Mouse (Mus musculus) Patski (cell line): ENCODE results near the gene Diras2. TPM values are rescaled to one million over a fixed set of nuclear protein-coding genes. Genes with fewer than 3 reads are reported as not detected.

Experiments used
- ATAC-seq: fragments of 100-300 bp; one replicate; pipeline ENCODE4 v1.8.0; 2021
- CTCF ChIA-PET: fragments of 350-600 bp; sonication (Branson Sonifier 250); formaldehyde crosslinking; loops from one replicate; lab custom pipeline; 2022; ENCODE audit warnings: inconsistent platforms; lab: Charles Lee
- POLR2A ChIA-PET: fragments of 350-600 bp; sonication (Branson Sonifier 250); formaldehyde crosslinking; loops from one replicate; lab custom pipeline; 2022; ENCODE audit warnings: antibody characterized with exemption, inconsistent platforms; lab: Charles Lee
- DNase-seq: peaks from one replicate; pipeline ENCODE4 v3.0.0-alpha.2; 2011; ENCODE audit warnings: low read depth, low spot score
- H3K27me3 ChIP-seq: fragments of 371-371 bp; one replicate; pipeline ENCODE4 v1.5.1; 2021
- CTCF ChIP-seq: fragments of 100-300 bp; IDR thresholded peaks from one replicate; pipeline ENCODE4 v1.5.1; 2021
- in situ Hi-C: fragments of 300-500 bp; cut with MboI; formaldehyde crosslinking; loops from 3 replicates; pipeline ENCODE4 v1.11.1; 2018; ENCODE audit warnings: low pct_unique_long_range_greater_than_20kb, mixed read lengths
- polyA plus RNA-seq: library from polyadenylated mRNA; unstranded; gene quantifications from one replicate; pipeline ENCODE4 v1.2.3, GENCODE M21; 2021

Diras2 gene
- polyA plus RNA-seq, 1 experiment from 2014 or later, result not detected

DNA sequence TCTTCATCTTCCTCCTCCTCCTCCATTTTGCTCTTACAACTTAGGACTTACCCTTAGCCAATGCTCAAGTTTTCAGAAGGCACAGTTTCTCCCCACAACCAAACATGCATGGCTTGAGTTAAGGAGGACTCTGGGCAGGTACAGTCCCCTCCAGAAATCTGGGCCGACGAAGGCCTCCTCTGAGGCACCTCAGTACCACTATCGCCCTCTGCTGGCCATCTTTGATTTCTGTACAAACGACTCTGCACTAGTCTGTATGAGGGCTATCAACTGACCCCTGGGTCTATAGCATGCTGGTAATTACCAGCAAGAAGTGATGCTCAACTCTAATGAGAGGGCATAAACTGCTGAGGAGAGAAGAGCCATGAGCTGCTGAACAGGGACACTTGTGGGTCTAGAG lies 4.5 kb upstream of the Diras2 start:
- H3K27me3 ChIP-seq, result peaks cover under 1% of the 10 kb centered on the region
- ATAC-seq (no peak), DNase-seq (no peak)
- TF ChIP-seq CTCF, result peak; percentile 63
- ChIA-PET POLR2A (no interaction called here), CTCF (interaction anchor here (1.5 kb wide), 1 partner anchor 282 kb away, joined by 4 read pairs; no protein-coding TSS in a partner anchor)
- in situ Hi-C loops, result loop anchor here (5.0 to 25.0 kb wide), 3 partner anchors 92 to 698 kb away; partner anchors contain the start of gene Gadd45g

DNA sequence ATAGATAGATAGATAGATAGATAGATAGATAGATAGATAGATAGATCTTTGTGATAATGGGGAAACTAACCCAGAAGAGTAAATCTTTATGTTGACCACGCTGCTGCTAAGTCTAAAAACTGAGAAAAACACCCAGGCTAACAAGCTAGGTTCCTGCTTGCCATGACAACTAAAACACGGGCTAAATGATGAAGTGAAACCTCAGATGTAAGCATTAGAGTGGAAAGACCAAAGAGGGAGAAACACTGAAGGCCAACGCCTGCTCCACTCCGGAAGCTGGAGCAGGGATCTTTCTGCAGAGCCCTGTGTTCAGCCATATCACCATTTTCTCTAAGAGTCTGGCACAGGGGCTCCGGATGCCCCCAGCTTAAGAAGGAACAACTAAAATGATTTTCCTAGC lies 2.6 kb upstream of the Diras2 start:
- H3K27me3 ChIP-seq, result peaks cover 20% of the 10 kb centered on the region
- ATAC-seq (no peak), DNase-seq (no peak)
- TF ChIP-seq CTCF, result no peak
- in situ Hi-C loops, result loop anchor here (10.0 to 25.0 kb wide), 2 partner anchors 279 to 696 kb away; partner anchors contain the start of gene Gadd45g
- POLR2A ChIA-PET, result no interaction called here
- CTCF ChIA-PET, result no interaction called here

DNA sequence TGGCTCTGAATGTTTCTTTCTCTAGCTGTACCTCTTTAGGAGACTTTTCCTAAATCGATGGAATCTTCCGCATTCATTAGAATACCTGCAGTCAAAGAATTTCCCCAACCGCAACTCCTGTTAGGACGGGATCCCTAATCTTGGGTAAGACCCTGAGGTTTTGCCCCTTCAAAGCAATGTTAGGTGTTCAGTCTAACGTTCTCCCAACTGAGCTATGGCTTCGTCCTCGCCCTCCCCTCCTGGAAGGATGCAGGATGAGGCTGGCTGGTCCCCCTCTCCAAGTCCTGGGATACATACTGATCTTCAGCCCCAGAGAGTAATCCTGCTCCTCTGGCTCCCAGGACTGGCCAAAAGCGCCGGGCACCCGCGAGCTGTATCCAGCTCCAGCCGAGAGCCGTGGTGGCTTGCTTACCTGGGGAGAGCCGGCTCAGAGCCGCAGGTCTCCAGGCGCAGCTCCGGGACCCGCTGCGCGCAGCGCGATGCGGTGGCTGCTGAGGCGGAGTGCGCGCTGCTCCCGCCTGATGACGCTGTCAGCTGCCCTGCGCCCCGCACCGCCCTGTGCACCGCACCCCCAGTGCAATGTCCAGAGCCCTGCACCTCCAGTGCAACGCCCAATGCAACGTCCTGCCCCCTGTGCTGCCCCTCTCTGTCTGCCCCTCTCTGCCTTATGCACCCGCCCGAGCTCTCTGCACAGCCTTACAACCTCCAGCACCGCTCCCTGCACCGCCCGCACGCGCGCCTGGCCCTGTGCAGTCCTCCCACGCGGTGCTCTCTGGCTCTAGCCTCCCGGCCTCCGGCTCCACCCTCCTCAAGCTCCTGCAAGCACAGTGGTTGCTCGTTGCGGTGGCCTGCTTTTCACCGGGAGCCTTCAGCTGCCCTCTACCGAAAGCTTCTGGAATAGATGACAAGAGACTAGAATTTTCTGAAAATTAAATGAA lies 802 bp downstream of the Diras2 start:
- DNase-seq, result no peak
- TF ChIP-seq CTCF, result peak; percentile 79
- in situ Hi-C loops, result loop anchor here (10.0 to 25.0 kb wide), 2 partner anchors 275 to 693 kb away; partner anchors contain the start of gene Gadd45g
- peaks cover 25% of the 10 kb centered on the region for H3K27me3 ChIP-seq
- ATAC-seq, result peak; percentile 65
- POLR2A ChIA-PET, result interaction anchor here (0.5 kb wide), 1 partner anchor 1244 kb away, joined by 4 read pairs; no protein-coding TSS in a partner anchor
- CTCF ChIA-PET, result interaction anchor here (1.0 to 2.8 kb wide), 6 partner anchors 9 to 279 kb away, joined by 3 to 22 read pairs (median 4); no protein-coding TSS in a partner anchor

DNA sequence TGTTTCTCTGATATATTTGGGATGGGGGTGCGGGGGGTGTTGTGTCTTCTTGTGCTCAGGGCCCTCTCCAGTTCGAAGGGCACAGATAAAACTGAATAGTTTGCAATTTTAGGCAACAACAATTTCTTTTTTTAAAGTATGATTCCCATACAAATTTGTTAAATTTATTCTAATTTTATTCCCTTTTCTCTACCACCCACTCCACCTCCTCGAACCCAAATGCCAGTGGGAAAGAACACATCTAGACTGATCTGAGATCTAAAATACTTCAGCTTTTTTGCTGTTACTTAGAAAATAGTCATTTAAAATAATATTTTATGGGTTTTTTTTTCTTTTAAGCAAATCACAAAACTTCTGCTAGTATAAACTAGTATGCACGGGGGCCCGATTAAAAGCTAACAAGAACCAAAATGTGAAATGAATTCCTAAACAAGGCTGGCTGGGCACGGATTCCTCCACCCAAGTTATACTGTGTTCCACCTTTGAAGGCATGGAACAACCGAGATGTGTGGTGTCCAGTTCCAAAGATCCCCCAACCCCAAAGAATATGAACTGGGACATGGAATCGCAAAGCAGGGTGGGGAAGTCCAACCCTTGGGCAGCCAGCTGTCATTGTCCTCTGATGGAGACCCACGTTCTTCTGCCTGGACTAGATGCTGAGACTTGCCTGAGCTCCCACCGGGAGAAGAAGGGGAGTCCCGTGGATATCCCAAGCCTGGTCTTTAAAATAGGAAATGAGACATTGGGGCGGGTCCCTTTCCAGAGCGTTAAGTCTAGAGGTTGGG lies 1.7 kb downstream of the Diras2 start:
- in situ Hi-C loops, result loop anchor here (25.0 kb wide), 1 partner anchor 692 kb away; the partner anchor contains the start of gene Gadd45g
- POLR2A ChIA-PET, result interaction anchor here (0.5 kb wide), 1 partner anchor 1243 kb away, joined by 4 read pairs; no protein-coding TSS in a partner anchor
- DNase-seq (no peak), ATAC-seq (no peak)
- TF ChIP-seq CTCF, result no peak
- H3K27me3 ChIP-seq, result peaks cover 25% of the 10 kb centered on the region
- CTCF ChIA-PET, result interaction anchor here (1.0 to 2.8 kb wide), 3 partner anchors 45 to 278 kb away, joined by 3 to 22 read pairs (median 3); no protein-coding TSS in a partner anchor

DNA sequence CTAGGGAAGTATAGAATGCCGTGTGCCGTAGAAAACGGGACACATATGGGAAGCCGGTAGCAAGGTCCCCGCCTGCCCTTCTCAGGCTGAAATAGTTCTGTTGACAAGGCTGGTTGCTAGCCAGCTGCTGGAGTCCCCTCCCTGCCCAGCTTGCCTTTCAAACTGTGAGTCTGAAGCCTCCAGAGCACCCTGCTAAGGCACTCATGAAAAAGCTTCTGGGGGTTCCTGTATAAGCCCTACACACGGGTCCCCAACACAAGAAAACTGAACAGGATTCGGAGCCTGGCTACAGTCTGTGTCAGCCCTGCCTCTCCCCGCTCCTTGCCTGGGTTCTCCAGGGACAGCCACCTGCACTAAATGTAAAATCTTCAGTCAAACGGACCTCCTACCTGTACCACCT lies 2.3 kb downstream of the Diras2 start:
- POLR2A ChIA-PET, result interaction anchor here (0.6 kb wide), 1 partner anchor 340 kb away, joined by 4 read pairs; no protein-coding TSS in a partner anchor
- ATAC-seq, result no peak
- DNase-seq, result no peak
- peaks cover 25% of the 10 kb centered on the region for H3K27me3 ChIP-seq
- CTCF ChIA-PET, result interaction anchor here (1.1 kb wide), 1 partner anchor 278 kb away, joined by 3 read pairs; no protein-coding TSS in a partner anchor
- no peak for TF ChIP-seq CTCF
- in situ Hi-C loops, result loop anchor here (25.0 kb wide), 1 partner anchor 691 kb away; the partner anchor contains the start of gene Gadd45g

DNA sequence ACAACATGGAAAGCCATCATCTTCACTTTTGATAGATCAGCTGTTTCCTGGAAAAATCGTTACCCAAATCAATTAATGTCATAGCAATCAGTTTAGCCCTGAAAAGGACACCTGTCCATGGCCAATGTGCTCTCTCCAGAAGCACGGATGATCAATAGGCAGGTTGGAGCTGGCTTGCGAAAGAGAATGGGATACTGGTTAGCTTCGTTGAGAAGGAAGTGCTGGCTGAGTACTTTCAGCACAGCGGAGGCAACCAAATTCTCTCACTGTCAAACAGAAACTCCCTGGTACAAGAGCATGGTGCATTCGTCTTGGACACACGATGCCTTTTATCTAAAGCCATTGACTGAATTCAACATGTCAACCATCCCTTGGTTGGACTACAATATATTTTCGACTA lies 2.8 kb downstream of the Diras2 start:
- DNase-seq, result no peak
- ChIA-PET CTCF (no interaction called here), POLR2A (interaction anchor here (0.6 kb wide), 1 partner anchor 339 kb away, joined by 4 read pairs; no protein-coding TSS in a partner anchor)
- in situ Hi-C loops, result loop anchor here (25.0 kb wide), 1 partner anchor 691 kb away; the partner anchor contains the start of gene Gadd45g
- TF ChIP-seq CTCF, result no peak
- H3K27me3 ChIP-seq, result peaks cover 25% of the 10 kb centered on the region
- ATAC-seq, result no peak

DNA sequence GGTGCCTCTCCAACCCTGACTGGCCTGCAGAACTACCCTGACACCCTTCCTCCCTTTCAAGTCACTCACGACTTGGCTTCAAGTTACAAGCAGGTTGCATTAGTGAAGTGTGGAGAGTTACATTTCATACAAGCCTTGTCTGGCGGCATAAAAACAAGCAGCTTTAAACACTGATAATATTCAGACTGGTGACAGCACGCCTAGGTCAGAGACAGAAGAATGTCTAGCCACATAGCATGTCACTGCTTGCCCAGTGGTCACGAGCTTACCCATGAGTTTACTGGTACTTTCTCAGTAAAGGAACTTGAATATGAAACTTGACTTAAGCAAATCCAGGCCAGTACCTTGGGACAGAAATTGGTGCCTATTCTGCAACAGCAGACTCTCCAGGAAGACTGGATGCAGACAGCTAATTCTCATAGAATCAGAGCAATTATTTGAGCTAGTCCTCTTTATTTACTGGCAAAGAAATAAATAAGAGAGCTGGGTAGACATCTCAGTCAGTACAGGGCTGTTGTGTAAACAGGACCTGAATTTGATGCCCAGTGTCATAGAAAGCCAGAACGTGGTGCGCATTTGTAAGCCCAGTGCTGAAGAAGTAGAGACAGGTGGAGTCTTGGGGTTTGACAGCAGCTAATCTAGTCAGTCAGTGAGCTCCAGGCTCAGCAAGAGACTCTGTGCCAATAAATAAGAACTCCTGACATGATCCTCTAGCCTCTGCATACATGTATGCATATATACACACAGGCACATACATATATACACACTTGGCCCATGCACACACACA lies 4.6 kb downstream of the Diras2 start:
- ChIA-PET CTCF (no interaction called here), POLR2A (interaction anchor here (0.5 kb wide), 1 partner anchor 67 kb away, joined by 4 read pairs; no protein-coding TSS in a partner anchor)
- no peak for ATAC-seq
- in situ Hi-C loops, result loop anchor here (25.0 kb wide), 1 partner anchor 689 kb away; the partner anchor contains the start of gene Gadd45g
- peaks cover 31% of the 10 kb centered on the region for H3K27me3 ChIP-seq
- no peak for TF ChIP-seq CTCF
- no peak for DNase-seq

DNA sequence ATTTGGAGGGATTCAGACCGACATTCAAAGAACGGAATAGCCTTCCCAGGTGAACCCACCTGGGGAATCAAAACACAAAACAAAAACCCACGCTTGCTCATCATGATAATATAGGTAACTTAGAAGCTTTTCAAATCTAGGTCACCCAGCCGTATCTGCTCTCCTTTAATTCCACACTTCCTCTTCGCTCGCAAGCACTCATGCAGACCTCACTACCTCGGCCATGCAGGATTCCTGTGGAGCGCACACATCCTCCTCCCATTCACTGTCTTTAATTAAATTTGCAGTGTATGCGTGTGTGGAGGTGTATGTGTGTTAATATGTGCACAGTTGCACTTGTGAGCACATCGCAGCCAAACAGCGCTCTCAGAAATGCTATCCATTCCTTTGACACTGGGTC lies 6.8 kb downstream of the Diras2 start:
- in situ Hi-C loops, result no loop called here
- CTCF ChIA-PET, result no interaction called here
- ATAC-seq, result no peak

DNA sequence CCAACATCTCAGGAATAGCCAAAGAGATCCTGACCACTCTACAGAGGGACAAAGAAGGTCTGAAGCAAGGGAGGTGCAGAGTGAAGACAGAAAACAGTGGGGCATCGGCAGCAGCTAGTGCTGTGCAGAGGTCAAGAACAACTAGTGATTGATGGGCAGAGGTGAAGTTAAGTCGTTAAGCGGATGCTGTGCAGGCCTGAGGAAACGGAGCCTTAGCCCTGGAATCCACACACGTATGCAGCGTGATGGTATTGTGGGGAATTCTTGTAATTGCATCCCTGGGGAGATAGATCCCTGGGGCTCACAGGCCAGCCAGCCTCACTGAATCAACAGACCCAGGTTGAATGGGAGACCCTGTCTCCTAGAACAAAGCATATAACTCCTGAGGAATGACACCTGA lies 9.9 kb downstream of the Diras2 start:
- in situ Hi-C loops, result no loop called here
- ChIA-PET POLR2A (interaction anchor here (0.6 kb wide), 1 partner anchor 898 kb away, joined by 3 read pairs; no protein-coding TSS in a partner anchor), CTCF (no interaction called here)
- peaks cover 6% of the 10 kb centered on the region for H3K27me3 ChIP-seq
- no peak for DNase-seq
- no peak for TF ChIP-seq CTCF
- ATAC-seq, result no peak

More for the DNA sequence above, 6.8 kb downstream of the Diras2 start:
- TF ChIP-seq CTCF, result no peak
- DNase-seq, result no peak
- POLR2A ChIA-PET, result no interaction called here
- H3K27me3 ChIP-seq, result peaks cover 18% of the 10 kb centered on the region
